Mouse (Mus musculus) midbrain, embryonic 16.5 days (tissue): ENCODE results near the gene Pdzk1. TPM values are rescaled to one million over a fixed set of nuclear protein-coding genes. Genes with fewer than 3 reads are reported as not detected.

ENCODE experiments used
- ATAC-seq: fragments of 200-750 bp; cut with Nextera tagmentation; 2 replicates; pipeline ENCODE4 v1.8.0; 2017; ENCODE audit warnings: moderate TSS enrichment
- H3K27ac ChIP-seq: fragments of 300-500 bp; sonication (generic); 2 replicates; pipeline ENCODE4 v1.5.1; 2014; ENCODE audit warnings: mild to moderate bottlenecking, low read length, mixed read lengths
- H3K27me3 ChIP-seq: fragments of 300-500 bp; sonication (generic); 2 replicates; pipeline ENCODE4 v1.6.1; 2014; ENCODE audit warnings: low read depth, low read length, mixed read lengths; ENCODE audit not compliant: control insufficient read depth, insufficient read depth
- H3K36me3 ChIP-seq: fragments of 300-500 bp; sonication (generic); 2 replicates; pipeline ENCODE4 v1.6.1; 2014; ENCODE audit warnings: mild to moderate bottlenecking, low read length, moderate library complexity, mixed read lengths; ENCODE audit not compliant: control insufficient read depth, insufficient read depth
- H3K4me1 ChIP-seq: fragments of 300-500 bp; sonication (generic); 2 replicates; pipeline ENCODE4 v1.6.1; 2014; ENCODE audit warnings: mild to moderate bottlenecking, low read length, mixed read lengths; ENCODE audit not compliant: control insufficient read depth, insufficient read depth
- H3K4me2 ChIP-seq: fragments of 300-500 bp; sonication (generic); 2 replicates; pipeline ENCODE4 v1.6.1; 2014; ENCODE audit warnings: mild to moderate bottlenecking, low read length, mixed read lengths
- H3K4me3 ChIP-seq: fragments of 300-500 bp; sonication (generic); 2 replicates; pipeline ENCODE4 v1.5.1; 2014; ENCODE audit warnings: low read depth, mild to moderate bottlenecking, low read length, moderate library complexity, mixed read lengths
- H3K9ac ChIP-seq: fragments of 300-500 bp; sonication (generic); 2 replicates; pipeline ENCODE4 v1.6.1; 2014; ENCODE audit warnings: low read depth, low read length, mixed read lengths
- H3K9me3 ChIP-seq: fragments of 300-500 bp; sonication (generic); replicated peaks from 2 replicates; pipeline ENCODE4 v1.6.1; 2014; ENCODE audit warnings: mild to moderate bottlenecking, low read length, mixed read lengths; ENCODE audit not compliant: control insufficient read depth, poor library complexity, severe bottlenecking
- WGBS: fragments of 180-500 bp; shearing (Covaris S2); extraction: QIAGEN DNeasy Blood & Tissue Kit; methylation state at CpG from one replicate; pipeline ENCODE4 v1.1.7; 2014; 5-methylcytosine and 5-hydroxymethylcytosine counted together
- polyA plus RNA-seq: library from polyadenylated mRNA; unstranded; fragments of >200 nt; fragmentation: Nextera tagmentation; extraction: Ambion mirVana; gene quantifications from 2 replicates; pipeline ENCODE4 v1.2.1, GENCODE M21; 2015

Pdzk1 gene
- polyA plus RNA-seq, 1 experiment from 2014 or later: 0.68 TPM

DNA sequence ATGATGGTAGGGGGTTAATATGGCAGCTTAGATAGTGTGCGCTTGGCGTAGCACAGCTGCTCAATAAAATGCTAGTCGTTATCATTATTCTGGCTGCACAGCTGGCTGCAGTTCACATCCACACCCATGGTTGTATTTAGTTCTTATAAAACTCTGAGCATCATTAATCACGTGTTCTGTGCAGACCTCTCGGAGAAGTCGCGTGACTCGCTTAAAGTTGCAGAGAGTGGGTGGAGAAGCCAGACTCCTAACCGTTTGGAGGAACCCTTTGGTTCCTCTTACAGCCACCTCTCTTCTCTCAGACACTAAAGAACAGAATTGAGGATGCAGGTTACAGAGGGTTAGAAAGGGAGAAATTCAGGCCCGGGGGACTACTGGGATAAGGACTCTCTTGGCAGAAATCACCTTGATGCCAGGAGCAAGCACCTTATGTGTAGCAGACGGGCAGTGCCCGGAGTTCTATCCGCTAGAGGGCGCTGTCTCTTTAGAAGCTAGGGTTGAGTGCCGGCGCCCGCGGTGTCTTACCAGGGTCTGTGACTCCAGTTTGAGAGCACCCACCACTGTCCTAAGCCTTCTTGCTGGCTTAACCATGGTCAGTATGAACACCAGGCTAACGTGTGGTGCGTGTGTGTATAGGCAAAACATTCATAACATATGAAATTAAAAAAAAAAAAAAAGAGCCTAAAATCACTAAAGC is 16.5 kb upstream of the Pdzk1 start:
- 0 out of 2 replicates have a peak overlapping the region, but pooled peaks have one; percentile 6 for H3K4me2 ChIP-seq

DNA sequence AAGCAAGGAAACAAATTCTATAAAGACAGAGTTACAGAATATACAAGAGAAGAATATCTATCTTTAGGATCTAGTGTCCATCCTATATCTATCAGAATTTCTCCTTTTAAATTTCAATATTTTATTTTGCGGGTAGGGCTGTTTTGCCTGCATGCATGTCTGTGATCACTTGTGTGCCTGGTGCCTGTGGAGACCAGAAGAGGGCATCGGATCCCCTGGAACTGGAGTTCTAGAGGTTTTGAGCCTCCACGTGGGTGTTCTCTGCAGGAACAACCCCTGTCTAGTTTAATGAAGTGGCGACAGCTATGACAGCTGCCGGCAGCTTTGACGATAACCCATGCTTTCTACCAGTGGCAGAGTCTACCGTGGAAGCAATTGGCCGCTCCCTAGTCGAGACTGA is 16.0 kb upstream of the Pdzk1 start:
- ATAC-seq: no peak
- Histone ChIP-seq H3K27ac (no peak overlapping the region), H3K36me3 (no peaks in the 10 kb centered on the region), H3K4me3 (no peak overlapping the region), H3K4me1 (no peaks in the 10 kb centered on the region), H3K9ac (no peak overlapping the region), H3K9me3 (no peaks in the 10 kb centered on the region; the same call in 1 of the 2 replicates), H3K27me3 (no peaks in the 10 kb centered on the region), H3K4me2 (0 out of 2 replicates have a peak overlapping the region, but pooled peaks have one; percentile 3)
- WGBS: 26% methylated on average over 9 of the region's 9 CpGs

More for the DNA sequence above, 16.5 kb upstream of the Pdzk1 start:
- no peaks in the 10 kb centered on the region for H3K4me1 ChIP-seq
- no peaks in the 10 kb centered on the region; the same call in 1 of the 2 replicates for H3K9me3 ChIP-seq
- H3K9ac ChIP-seq: no peak overlapping the region
- no peaks in the 10 kb centered on the region for H3K36me3 ChIP-seq
- H3K27me3 ChIP-seq: no peaks in the 10 kb centered on the region
- no peak for ATAC-seq
- H3K4me3 ChIP-seq: no peak overlapping the region
- 43% methylated on average over 20 of the region's 20 CpGs for WGBS
- no peak overlapping the region for H3K27ac ChIP-seq

DNA sequence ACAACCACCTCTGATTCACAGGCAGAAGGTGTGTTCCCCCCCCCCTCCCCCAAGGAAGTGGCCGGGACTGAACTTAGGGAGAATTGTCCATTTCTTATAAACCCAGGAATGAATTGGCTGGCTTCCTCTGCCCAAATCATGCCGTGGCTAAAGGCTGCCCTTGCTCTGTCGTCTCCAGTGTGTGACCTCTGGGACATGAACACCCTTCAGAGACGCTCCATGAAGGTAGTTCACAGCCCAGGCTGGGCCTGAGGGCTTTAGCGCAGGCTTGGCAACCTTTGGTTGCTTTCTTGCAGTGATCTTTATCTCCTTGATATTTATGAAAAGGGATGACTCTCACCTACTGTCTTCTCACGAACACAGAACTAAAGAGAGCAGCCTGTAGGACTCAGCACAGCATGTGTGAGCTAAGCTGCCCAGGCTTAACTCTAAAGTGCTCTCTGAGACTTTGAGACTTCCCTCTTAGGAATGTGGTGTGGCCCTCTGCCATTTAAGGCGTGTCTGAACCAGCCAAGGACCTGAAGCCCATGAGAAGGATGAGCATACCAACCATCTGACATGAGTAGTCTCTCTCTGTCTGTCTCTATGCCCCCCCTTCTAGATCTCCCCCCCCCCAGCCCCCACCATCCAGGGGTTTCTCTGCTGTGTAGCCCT is 15.4 kb upstream of the Pdzk1 start:
- H3K4me2 ChIP-seq: no peak overlapping the region
- no peak for ATAC-seq
- no peaks in the 10 kb centered on the region; the same call in 1 of the 2 replicates for H3K9me3 ChIP-seq

DNA sequence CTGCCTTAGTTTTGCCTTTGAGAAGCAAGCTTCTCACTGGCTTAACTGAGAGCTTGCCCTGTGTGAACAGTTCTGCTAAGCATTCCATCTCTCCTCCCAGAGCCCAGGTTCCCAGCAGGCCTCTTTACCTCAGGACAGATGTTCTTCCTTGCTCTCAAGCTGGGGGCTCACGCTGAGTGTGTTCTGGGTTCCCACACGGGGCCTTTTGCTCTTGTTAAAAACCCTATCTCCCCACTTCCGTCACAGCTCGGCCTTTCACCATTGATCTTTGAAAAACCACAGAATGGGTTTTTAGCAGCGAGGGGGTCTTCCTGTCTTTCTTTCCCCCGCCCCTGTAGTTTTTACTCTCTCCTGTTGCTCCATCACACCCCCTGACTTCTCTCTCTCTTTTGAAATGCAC is 14.7 kb upstream of the Pdzk1 start:
- H3K4me2 ChIP-seq: no peak overlapping the region
- H3K4me1 ChIP-seq: no peaks in the 10 kb centered on the region
- H3K36me3 ChIP-seq: no peaks in the 10 kb centered on the region
- H3K9ac ChIP-seq: no peak overlapping the region
- WGBS: 53% methylated on average over 6 of the region's 6 CpGs
- H3K27me3 ChIP-seq: no peaks in the 10 kb centered on the region
- H3K9me3 ChIP-seq: no peaks in the 10 kb centered on the region; the same call in 1 of the 2 replicates
- ATAC-seq: no peak
- no peak overlapping the region for H3K4me3 ChIP-seq
- no peak overlapping the region for H3K27ac ChIP-seq

More for the DNA sequence above, 15.4 kb upstream of the Pdzk1 start:
- Histone ChIP-seq H3K4me3 (no peak overlapping the region), H3K27me3 (no peaks in the 10 kb centered on the region), H3K27ac (no peak overlapping the region), H3K4me1 (no peaks in the 10 kb centered on the region), H3K9ac (no peak overlapping the region), H3K36me3 (no peaks in the 10 kb centered on the region)
- 69% methylated on average over 7 of the region's 7 CpGs for WGBS

DNA sequence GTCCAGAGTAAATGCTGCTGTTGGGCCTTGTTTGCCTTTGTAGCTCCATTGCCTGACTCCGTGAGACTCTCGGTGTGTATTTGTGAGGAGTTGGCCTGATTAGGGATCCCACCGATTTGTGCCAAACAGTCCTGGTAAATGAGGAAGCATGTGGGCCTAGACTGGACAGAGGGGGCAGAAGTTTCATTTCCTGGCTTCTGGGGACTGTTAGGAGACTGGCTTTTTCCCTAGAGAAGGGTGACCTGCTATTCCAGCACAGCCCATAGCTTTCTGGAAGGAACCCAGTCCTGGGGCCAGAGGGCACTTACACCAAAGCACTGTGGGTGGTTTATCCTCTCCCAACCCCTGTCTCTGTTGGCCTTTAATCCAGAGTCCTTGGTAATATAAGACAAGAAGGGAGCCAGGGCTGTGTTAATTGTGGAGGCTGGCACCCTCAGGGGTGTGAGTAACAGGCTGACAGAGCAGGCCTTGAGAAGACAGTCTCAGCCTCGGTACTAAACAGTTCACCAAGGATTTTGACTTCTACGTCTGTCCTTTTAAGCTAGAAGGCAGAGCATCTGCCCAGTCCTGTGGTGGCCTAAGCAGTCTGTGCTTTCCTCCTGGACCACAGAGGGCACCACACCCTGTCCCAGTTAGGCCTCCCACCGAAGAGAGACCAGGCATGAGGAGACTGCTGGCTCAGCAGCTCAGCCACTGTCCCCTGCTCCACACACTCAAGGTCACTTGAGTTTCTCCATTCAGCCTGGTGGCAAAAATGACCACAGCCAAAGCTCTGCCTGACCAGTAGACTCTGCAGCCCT is 8.8 kb upstream of the Pdzk1 start:
- ATAC-seq: no peak
- Histone ChIP-seq H3K27me3 (no peaks in the 10 kb centered on the region), H3K9ac (no peak overlapping the region), H3K9me3 (no peaks in the 10 kb centered on the region; the same call in 1 of the 2 replicates), H3K27ac (no peak overlapping the region), H3K36me3 (no peaks in the 10 kb centered on the region), H3K4me3 (no peak overlapping the region), H3K4me2 (no peak overlapping the region), H3K4me1 (no peaks in the 10 kb centered on the region)
- 79% methylated on average over 6 of the region's 6 CpGs for WGBS

DNA sequence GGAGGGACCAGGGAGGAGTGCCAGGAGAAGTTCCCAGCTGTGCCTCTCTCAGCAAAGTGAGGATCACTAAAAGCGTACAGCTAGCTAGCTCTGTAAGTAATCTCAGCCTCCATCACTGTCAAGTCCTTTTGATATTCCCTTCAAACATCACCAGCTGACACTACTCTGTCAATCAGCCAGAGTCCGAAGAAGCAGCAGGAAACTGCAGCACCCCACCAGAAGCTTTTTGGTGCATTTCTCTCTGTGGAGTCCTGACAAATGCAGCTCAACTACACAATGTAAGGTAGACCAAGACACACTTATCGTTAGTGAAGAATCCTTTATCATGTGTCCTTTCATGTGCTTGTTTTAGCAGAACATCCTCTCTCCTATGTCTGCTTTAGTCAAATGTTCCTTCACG is 7.5 kb upstream of the Pdzk1 start:
- Histone ChIP-seq H3K36me3 (no peaks in the 10 kb centered on the region), H3K4me1 (no peaks in the 10 kb centered on the region), H3K4me3 (no peak overlapping the region), H3K9me3 (no peaks in the 10 kb centered on the region; the same call in 1 of the 2 replicates), H3K4me2 (no peak overlapping the region), H3K27ac (no peak overlapping the region), H3K27me3 (no peaks in the 10 kb centered on the region), H3K9ac (no peak overlapping the region)
- no peak for ATAC-seq
- WGBS: 94% methylated on average over 4 of the region's 4 CpGs

DNA sequence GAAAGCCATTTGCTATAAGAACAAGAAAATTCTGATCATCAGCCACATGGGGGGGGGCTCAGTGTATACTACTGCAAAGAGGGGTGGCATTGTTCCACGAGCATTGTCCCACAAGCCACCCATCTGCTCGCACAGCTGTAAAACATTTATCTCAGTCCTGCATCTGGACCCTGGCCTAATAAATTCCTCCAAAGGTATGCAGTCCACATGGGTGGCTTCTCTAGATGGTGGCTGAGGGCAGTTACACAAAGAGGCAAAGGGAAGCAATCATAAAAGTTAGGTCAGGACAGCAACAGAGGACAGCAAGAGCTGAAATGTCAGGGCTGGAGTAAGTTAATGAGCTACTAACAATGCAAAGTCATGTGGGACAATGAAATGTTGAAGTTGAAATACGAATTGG is 5.4 kb upstream of the Pdzk1 start:
- Histone ChIP-seq H3K9ac (no peak overlapping the region), H3K27ac (no peak overlapping the region), H3K4me2 (no peak overlapping the region), H3K36me3 (no peaks in the 10 kb centered on the region), H3K9me3 (no peaks in the 10 kb centered on the region), H3K4me3 (no peak overlapping the region), H3K27me3 (no peaks in the 10 kb centered on the region), H3K4me1 (no peaks in the 10 kb centered on the region)
- WGBS: 70% methylated on average over 3 of the region's 3 CpGs
- ATAC-seq: no peak

DNA sequence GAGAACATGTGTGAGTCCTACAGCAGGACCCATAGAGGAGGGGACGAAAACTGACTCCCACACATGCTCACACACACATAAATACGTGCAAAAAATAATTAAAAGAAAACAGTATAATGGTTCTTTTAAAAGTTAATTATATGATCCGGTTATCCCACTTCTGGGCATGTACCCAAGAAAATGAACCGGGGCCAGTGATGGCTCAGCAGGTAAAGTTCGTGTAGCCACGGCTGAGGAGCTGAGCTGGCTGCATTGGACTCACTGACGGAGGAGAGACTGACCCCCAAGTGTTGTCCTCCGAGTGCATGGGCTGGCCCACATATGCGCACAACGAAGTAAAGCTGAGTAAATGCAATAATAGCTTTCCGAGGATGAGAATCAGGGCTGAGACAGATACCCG is 4.5 kb upstream of the Pdzk1 start:
- Histone ChIP-seq H3K4me3 (no peak overlapping the region), H3K27ac (no peak overlapping the region), H3K36me3 (no peaks in the 10 kb centered on the region), H3K9me3 (no peaks in the 10 kb centered on the region), H3K4me1 (no peaks in the 10 kb centered on the region), H3K9ac (no peak overlapping the region), H3K27me3 (no peaks in the 10 kb centered on the region), H3K4me2 (no peak overlapping the region)
- ATAC-seq: no peak
- WGBS: 80% methylated on average over 12 of the region's 12 CpGs

DNA sequence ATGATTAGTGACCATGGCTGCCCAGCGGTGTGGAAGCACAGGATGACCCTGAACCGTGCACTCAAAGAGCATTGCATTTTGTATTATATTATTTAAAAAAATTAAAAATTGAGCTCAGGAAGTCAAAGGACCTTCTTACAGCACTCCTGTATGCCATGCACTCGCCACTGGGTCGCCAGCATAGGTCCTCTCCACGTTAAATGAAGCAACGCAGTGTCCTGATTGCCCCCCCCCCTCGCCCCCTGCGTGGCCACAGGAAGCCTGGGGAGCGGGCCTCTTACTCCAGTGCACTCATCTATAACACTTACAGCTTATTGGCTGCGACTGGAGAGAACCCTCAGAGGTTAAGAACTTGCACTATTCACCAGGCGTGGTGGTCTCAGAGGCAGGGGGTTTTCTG is 3.8 kb upstream of the Pdzk1 start:
- no peak for ATAC-seq
- no peak overlapping the region for H3K4me2 ChIP-seq
- no peaks in the 10 kb centered on the region for H3K4me1 ChIP-seq
- no peak overlapping the region for H3K9ac ChIP-seq
- 39% methylated on average over 11 of the region's 11 CpGs for WGBS
- H3K4me3 ChIP-seq: no peak overlapping the region
- H3K9me3 ChIP-seq: no peaks in the 10 kb centered on the region
- H3K36me3 ChIP-seq: no peaks in the 10 kb centered on the region
- no peak overlapping the region for H3K27ac ChIP-seq
- H3K27me3 ChIP-seq: no peaks in the 10 kb centered on the region
